32 mouse cellular contexts compared by ENCODE assay signal in the genomic region with DNA sequence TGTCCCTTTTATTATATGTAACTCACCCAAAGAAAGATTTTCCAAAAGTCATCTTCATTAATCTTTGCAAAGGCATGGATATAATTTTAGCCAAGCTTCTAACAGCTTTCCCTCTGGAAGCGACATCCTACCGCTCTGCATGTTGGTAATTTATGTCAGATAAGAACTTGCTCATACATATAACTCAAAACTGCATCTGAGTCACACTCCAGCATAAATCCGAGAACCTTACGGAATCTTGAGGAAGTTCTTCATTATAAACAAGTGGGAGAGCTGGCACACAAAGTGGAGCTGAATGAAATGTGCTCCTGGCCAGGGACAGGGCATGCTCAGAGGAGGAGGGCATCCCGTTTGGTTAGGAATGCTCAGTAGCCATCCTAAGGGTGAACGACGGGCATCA. TPM values are rescaled to one million over a fixed set of nuclear protein-coding genes. Genes with fewer than 3 reads are reported as not detected.
DNase-seq lines count a peak whose midpoint lies in the region; ATAC-seq lines count a peak whose summit lies in the region.
"Had no signal": no experiment of that assay in that cellular context is flagged by ENCODE, and none has a peak within 500 bp of the region (broad histone marks: within the 10 kb centered on the region; RNA-seq: fewer than 3 reads in every experiment).

No protein-coding gene starts in this region.

- no peaks in the 10 kb centered on the region for H3K9me3 ChIP-seq in intestine, embryonic 16.5 days (ENCODE audit: control insufficient read depth, low read length)
- H3K9me3 ChIP-seq: forebrain, embryonic 13.5 days; hindbrain, embryonic 13.5 days; liver, embryonic 15.5 days; neural tube, embryonic 12.5 days had no signal

- no peak overlapping the region for H3K9ac ChIP-seq in intestine, embryonic 16.5 days (ENCODE audit: low read depth, low read length)
- H3K9ac ChIP-seq: forebrain, embryonic 13.5 days; hindbrain, embryonic 13.5 days; liver, embryonic 15.5 days; neural tube, embryonic 12.5 days had no signal

- H3K27me3 ChIP-seq in intestine, embryonic 16.5 days (replicated peaks; ENCODE audit: control insufficient read depth, insufficient read depth, low read length) = no peaks in the 10 kb centered on the region
- H3K27me3 ChIP-seq: forebrain, embryonic 13.5 days; hindbrain, embryonic 13.5 days; liver, embryonic 15.5 days; neural tube, embryonic 12.5 days had no signal

- peaks cover 19% of the 10 kb centered on the region for H3K4me1 ChIP-seq in intestine, embryonic 16.5 days (ENCODE audit: control insufficient read depth, insufficient read depth, low read length)
- H3K4me1 ChIP-seq: neural tube, embryonic 12.5 days had no signal

- intact Hi-C loops in heart, postnatal 25 days (cut with DNase I) = no loop called here
- intact Hi-C loops in left cerebral cortex, postnatal 25 days (cut with DNase I) = loop anchor here (5.0 kb wide), 2 partner anchors 42 to 57 kb away; no protein-coding TSS in a partner anchor

- ATAC-seq in intestine, embryonic 16.5 days = no peak
- ATAC-seq: activated CD4-positive, CD25-positive, alpha-beta regulatory T cell, adult 4 months; CD4-positive, CD25-positive, alpha-beta regulatory T cell, adult 4 months; forebrain, embryonic 13.5 days; intestine, postnatal 0 days had no signal

- no peaks in the 10 kb centered on the region for H3K36me3 ChIP-seq in intestine, embryonic 16.5 days (ENCODE audit: control insufficient read depth, insufficient read depth, low read length)
- H3K36me3 ChIP-seq: hindbrain, embryonic 13.5 days; neural tube, embryonic 12.5 days had no signal

- peak; percentile 57 for DNase-seq in heart, adult 11 months
- no peak for DNase-seq in heart, postnatal 25 days (ENCODE audit: low spot score)
- peak; percentile 56 for DNase-seq in right cerebral cortex, adult 18-20 months
- DNase-seq in right cerebral cortex, postnatal 10 days (ENCODE audit: low spot score in 2 of 2) = no peak
- DNase-seq in left cerebral cortex, adult 18-20 months (ENCODE audit: low spot score in 2 of 2) = peak; percentile 27 to 28
- DNase-seq in left cerebral cortex, postnatal 25 days (ENCODE audit: low spot score in 2 of 2) = peak; percentile 24 to 85
- DNase-seq in cerebellum, postnatal 14 days = no peak
- DNase-seq: adrenal gland, adult 2 months; adrenal gland, postnatal 36 days; cerebellum, adult 8-10 months; cerebellum, postnatal 36 days; gastrocnemius, postnatal 25 days; heart, adult 18-20 months; heart, postnatal 4 days; kidney, adult 9 months; kidney, postnatal 10 days; layer of hippocampus, adult 9-11 months; lung, postnatal 36 days; thymus, adult 2 months; thymus, postnatal 4 days had no signal

- no peak overlapping the region for H3K27ac ChIP-seq in intestine, embryonic 16.5 days (ENCODE audit: low read length)
- H3K27ac ChIP-seq: forebrain, embryonic 13.5 days; hindbrain, embryonic 13.5 days; liver, embryonic 15.5 days; neural tube, embryonic 12.5 days; stomach, postnatal 0 days had no signal

- no peak overlapping the region for H3K4me2 ChIP-seq in intestine, embryonic 16.5 days (ENCODE audit: low read depth, low read length)
- H3K4me2 ChIP-seq: forebrain, embryonic 13.5 days; heart, embryonic 11.5 days; hindbrain, embryonic 13.5 days; liver, embryonic 15.5 days; midbrain, embryonic 11.5 days; neural tube, embryonic 12.5 days had no signal

- WGBS in intestine, embryonic 16.5 days = 75% methylated on average over 7 of the region's 7 CpGs

- H3K4me3 ChIP-seq in intestine, embryonic 16.5 days (ENCODE audit: low read length) = no peak overlapping the region
- H3K4me3 ChIP-seq: forebrain, embryonic 13.5 days; hindbrain, embryonic 13.5 days; liver, embryonic 15.5 days; myocyte; neural tube, embryonic 12.5 days had no signal

RNA-seq across cellular contexts. Expression of gene Tex2, which starts 53.5 kb away (rescaled TPM):
- 10 to 100 TPM; 45.5 to 46.7 TPM for total RNA-seq in heart, postnatal 25 days (2021)
- 100 to 1,000 TPM; 116 to 121 TPM for total RNA-seq in left cerebral cortex, adult 18-20 months (2021)
- total RNA-seq in left cerebral cortex, postnatal 25 days (2021) = 100 to 1,000 TPM; 116 to 117 TPM
- polyA plus RNA-seq in intestine, embryonic 16.5 days (2015; fragmentation: Nextera tagmentation; extraction: Ambion mirVana) = 11.7 and 14.2 TPM in 2 replicates

Comparison
In these comparisons a context has a peak if more than half of its experiments do, and no peak if none do; other contexts are left out.
1. DNase-seq: peak in heart, adult 11 months (single experiment), right cerebral cortex, adult 18-20 months (single experiment), left cerebral cortex, adult 18-20 months (2 of 2) and left cerebral cortex, postnatal 25 days (2 of 2); none in heart, postnatal 25 days (single experiment), right cerebral cortex, postnatal 10 days (0 of 2) and cerebellum, postnatal 14 days (0 of 2).